ENCODE assay signal across 30 mouse cellular contexts in the genomic region with DNA sequence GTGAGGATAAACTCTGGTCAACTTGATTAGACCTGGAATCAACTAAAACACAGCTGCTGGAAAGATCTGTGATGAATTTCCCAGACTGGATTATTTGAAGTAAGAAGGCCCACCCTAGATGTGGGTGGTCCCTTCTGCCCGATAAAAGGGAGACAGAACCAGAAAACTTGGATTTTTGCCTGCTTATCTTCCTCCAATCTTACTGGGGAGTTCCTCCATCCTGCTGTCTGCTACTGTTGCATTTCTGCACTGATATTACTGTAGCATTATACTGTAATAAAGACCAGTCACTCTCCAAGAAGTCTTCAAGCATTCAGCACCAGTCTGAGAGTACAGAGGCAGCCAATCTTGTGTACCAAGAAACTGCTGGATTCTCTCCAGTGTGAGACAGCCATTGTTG. TPM values are rescaled to one million over a fixed set of nuclear protein-coding genes. Genes with fewer than 3 reads are reported as not detected.
"Had no signal": no experiment of that assay in that cellular context is flagged by ENCODE, and none has a peak within 500 bp of the region (broad histone marks: within the 10 kb centered on the region; RNA-seq: fewer than 3 reads in every experiment).

No protein-coding gene starts in this region.

- H3K36me3 ChIP-seq: embryonic facial prominence, embryonic 10.5 days; embryonic facial prominence, embryonic 12.5 days; embryonic facial prominence, embryonic 13.5 days; embryonic facial prominence, embryonic 15.5 days; forebrain, embryonic 15.5 days had no signal

- H3K4me1 ChIP-seq: embryonic facial prominence, embryonic 10.5 days; embryonic facial prominence, embryonic 12.5 days; embryonic facial prominence, embryonic 13.5 days; embryonic facial prominence, embryonic 15.5 days; forebrain, embryonic 10.5 days; forebrain, embryonic 13.5 days; forebrain, embryonic 15.5 days had no signal

- H3K4me2 ChIP-seq: embryonic facial prominence, embryonic 12.5 days; embryonic facial prominence, embryonic 13.5 days; embryonic facial prominence, embryonic 15.5 days; forebrain, embryonic 13.5 days; forebrain, embryonic 15.5 days had no signal

- ATAC-seq: forebrain, embryonic 13.5 days; forebrain, embryonic 14.5 days; forebrain, embryonic 15.5 days; forebrain, embryonic 16.5 days; forebrain, postnatal 0 days had no signal

- DNase-seq: cerebellum, adult 2 months; cerebellum, adult 8-10 months; cerebellum, adult 9-10 months; cerebellum, adult 9-11 months; cerebellum, postnatal 10 days; cerebellum, postnatal 14 days; cerebellum, postnatal 25 days; cerebellum, postnatal 36 days; embryo, embryonic 11 days; forebrain, postnatal 0 days; gastrocnemius, adult 2 months; gastrocnemius, postnatal 10 days; gastrocnemius, postnatal 14 days; gastrocnemius, postnatal 25 days; gastrocnemius, postnatal 36 days; heart, adult 18-20 months; heart, adult 2 months had no signal

- H3K9ac ChIP-seq: embryonic facial prominence, embryonic 12.5 days; embryonic facial prominence, embryonic 13.5 days; embryonic facial prominence, embryonic 15.5 days; forebrain, embryonic 13.5 days; forebrain, embryonic 15.5 days; forebrain, postnatal 0 days had no signal

- H3K27me3 ChIP-seq: embryonic facial prominence, embryonic 12.5 days; embryonic facial prominence, embryonic 13.5 days; embryonic facial prominence, embryonic 15.5 days; forebrain, embryonic 13.5 days; forebrain, embryonic 15.5 days had no signal

- H3K27ac ChIP-seq: embryonic facial prominence, embryonic 10.5 days; embryonic facial prominence, embryonic 12.5 days; embryonic facial prominence, embryonic 13.5 days; embryonic facial prominence, embryonic 15.5 days; forebrain, embryonic 10.5 days; forebrain, embryonic 13.5 days; forebrain, embryonic 15.5 days; gastrocnemius, adult 2 months; heart, adult 2 months had no signal

- H3K4me3 ChIP-seq: embryonic facial prominence, embryonic 10.5 days; embryonic facial prominence, embryonic 12.5 days; embryonic facial prominence, embryonic 13.5 days; embryonic facial prominence, embryonic 15.5 days; erythroblast, embryonic 14.5 days; forebrain, embryonic 10.5 days; forebrain, embryonic 13.5 days; forebrain, embryonic 15.5 days; gastrocnemius, adult 2 months; heart, adult 2 months had no signal

- H3K9me3 ChIP-seq: embryonic facial prominence, embryonic 10.5 days; embryonic facial prominence, embryonic 12.5 days; embryonic facial prominence, embryonic 13.5 days; embryonic facial prominence, embryonic 15.5 days; forebrain, embryonic 10.5 days; forebrain, embryonic 13.5 days; forebrain, embryonic 15.5 days had no signal

RNA-seq across cellular contexts. Expression of gene Csrp3, which starts 10.4 kb away (rescaled TPM):
- total RNA-seq: forebrain, postnatal 0 days had no signal
- polyA plus RNA-seq: cerebellum, adult 2 months; cortical plate, adult 2 months; erythroblast, embryonic 14.5 days; forebrain, embryonic 10.5 days; forebrain, embryonic 11.5 days; forebrain, embryonic 13.5 days; forebrain, embryonic 14.5 days; forebrain, embryonic 16.5 days; forebrain, postnatal 0 days; frontal cortex, adult 2 months had no signal

RNA-seq across cellular contexts. Expression of gene E2f8, which starts 23.1 kb away (rescaled TPM):
- total RNA-seq: gastrocnemius, adult 2 months had no signal
